Mouse (Mus musculus): ENCODE data around the gene Hist1h2ah. TPM values are rescaled to one million over a fixed set of nuclear protein-coding genes. Genes with fewer than 3 reads are reported as not detected.
"Not testable (repeated sequence)": the region's sequence is repeated elsewhere in the genome, so short reads cannot be mapped to it uniquely, and the experiment has no call there.

Hist1h2ah gene
- polyA plus RNA-seq (2012; rRNA removed), result 0.46 TPM in 1 of 2 replicates, not detected in the other

DNA sequence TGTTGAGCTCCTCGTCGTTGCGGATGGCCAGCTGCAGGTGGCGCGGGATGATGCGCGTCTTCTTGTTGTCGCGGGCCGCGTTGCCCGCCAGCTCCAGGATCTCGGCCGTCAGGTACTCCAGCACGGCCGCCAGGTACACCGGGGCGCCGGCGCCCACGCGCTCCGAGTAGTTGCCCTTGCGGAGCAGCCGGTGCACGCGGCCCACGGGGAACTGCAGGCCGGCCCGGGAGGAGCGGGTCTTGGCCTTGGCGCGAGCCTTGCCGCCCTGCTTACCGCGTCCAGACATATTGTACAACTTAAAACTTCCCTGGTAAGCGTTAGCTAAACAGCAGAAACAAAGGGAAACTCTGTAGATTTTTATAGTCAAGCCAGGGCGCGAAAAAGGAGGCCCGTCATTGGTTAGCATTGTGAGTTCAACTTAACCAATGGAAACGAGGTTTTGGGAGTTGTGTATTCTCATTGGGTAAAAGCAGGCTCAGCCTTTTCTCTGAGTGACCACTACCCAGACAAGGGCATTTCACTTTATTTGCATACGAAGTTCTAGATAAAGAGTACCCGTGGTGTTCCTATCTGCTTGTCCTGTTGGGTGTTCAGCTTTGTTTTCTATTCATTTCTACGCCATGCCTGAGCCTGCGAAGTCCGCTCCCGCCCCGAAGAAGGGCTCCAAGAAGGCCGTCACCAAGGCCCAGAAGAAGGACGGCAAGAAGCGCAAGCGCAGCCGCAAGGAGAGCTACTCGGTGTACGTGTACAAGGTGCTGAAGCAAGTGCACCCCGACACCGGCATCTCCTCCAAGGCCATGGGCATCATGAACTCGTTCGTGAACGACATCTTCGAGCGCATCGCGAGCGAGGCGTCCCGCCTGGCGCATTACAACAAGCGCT lies at the start of gene Hist1h2ah, which contains the start of gene Hist1h2bk:
TSS of gene Hist1h2ah (minus strand) at position 302 of the 882 bp plus-strand sequence.
TSS of gene Hist1h2bk (plus strand) at position 604 of the 882 bp plus-strand sequence.
- peak; percentile 46 for DNase-seq (ENCODE audit: low spot score)

DNA sequence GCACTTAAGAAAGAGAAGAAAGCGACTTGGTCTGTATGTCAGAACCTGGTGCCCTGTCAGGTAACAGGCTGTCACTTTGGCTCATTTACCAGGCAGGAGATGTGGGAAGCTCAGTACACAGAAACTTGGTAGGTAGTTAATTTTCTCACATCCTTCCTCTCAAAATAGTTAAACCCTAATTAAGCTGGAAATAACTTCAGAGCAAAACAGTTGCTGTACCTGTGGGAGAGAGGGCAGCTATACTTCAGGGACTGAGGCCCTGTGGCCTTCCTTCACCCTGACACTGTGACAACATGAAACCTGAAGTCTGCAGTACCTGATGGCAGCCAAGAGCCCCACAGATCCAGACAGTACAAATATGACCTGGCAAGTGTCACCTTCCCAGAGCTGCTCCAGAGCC lies 48.8 kb upstream of the Hist1h2ah start, which contains the start of gene Vmn1r188:
TSS of gene Vmn1r188 (plus strand) at position 301 of the 400 bp plus-strand sequence.
- not testable (repeated sequence) for DNase-seq (ENCODE audit: low spot score)

DNA sequence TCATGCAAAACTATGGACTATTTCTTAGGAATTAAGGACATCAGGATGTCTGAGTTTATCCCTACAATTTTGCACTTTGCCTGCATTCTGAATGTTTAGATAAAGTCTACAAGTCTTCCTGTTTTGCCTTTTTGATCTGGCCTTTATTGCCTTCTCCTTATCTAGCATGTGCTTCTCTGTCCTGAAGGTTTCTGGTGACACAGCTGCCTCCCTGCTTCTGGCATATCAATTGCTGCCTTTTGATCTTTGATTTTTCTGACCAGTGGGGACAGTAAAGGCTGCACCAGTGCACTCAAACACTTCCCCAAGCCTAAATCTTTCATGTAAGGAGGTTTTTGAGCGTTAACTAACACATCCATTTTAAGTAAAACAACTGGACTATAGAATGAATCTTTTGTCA lies 28.1 kb upstream of the Hist1h2ah start:
- no peak for DNase-seq (ENCODE audit: low spot score)

GRCm38 (mm10) chr13:22061422-22061821 lies 26.1 kb upstream of the Hist1h2ah start:
- DNase-seq (ENCODE audit: low spot score), result no peak

DNA sequence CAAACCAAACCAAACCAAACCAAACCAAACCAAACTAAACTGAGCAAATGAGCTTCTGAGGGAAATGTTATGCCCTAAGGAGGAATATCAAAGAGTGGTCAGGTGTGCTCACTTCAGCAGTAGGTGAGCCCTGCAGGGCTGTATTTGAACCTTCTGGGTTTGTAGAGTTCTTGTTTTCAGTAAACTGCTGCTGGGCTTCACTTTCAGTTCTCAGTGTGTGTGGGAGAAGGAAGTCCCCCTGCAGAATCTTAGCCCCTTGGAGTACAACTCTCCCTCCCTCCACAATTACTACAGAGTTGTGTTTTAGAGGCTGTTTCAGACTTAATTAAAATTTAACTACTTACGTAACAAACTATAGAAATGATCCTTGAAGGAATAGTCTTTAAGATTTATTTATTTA lies 18.4 kb upstream of the Hist1h2ah start:
- no peak for DNase-seq (ENCODE audit: low spot score)

DNA sequence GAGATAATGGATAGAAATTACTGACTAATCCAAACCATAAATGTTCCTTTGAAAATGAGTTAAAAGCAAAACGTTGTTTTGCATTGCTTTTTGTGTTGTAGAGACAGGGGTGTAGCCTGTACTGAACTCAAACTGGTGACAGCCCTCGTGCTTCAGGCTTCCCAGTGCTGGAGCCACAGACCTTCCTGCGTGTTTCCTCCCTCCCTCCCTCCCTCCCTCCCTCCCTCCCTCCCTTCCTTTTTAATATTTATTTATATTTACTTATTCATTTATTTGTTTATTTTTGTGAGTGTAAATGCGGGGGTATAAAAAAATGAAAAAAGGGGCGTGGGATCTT lies 16.1 kb upstream of the Hist1h2ah start:
- DNase-seq (ENCODE audit: low spot score), result no peak

- DNase-seq (ENCODE audit: low spot score), result peak; percentile 70
These were observed 15.5 kb upstream of the Hist1h2ah start for GRCm38 (mm10) chr13:22050591-22051522.

DNA sequence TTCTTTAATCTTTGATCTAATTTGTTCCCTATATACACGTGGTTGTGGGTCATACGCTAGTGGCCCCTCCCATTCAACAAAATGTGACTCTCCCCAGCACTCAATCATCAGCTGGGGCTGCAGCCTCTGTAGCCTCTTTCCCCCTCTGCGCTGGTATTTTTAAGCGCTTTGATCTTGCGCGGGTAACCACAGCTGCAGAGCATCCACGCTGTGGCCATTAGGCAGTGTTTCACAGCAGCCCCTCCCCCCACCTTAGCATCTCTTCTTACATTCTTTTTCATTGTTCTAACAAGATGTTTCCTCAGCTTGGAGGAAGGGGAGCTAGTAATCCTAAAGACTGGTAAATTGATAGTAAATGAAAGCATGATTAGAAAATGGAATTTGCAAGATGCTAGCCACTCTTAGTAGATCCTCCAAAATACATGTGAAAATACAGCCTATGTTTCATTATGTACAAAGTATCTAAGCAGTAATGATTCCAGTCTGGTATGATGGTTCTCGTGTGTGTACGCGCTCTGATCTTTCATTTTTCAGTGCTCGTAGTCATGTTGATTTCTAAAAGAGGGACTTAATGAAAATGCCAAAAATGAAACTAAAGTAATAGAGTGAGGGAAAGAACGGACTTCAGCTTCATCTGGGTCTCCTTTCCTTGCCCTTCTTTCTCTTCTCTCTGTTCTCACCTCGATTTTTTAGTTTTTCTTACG lies 14.5 kb upstream of the Hist1h2ah start:
- DNase-seq (ENCODE audit: low spot score), result no peak

DNA sequence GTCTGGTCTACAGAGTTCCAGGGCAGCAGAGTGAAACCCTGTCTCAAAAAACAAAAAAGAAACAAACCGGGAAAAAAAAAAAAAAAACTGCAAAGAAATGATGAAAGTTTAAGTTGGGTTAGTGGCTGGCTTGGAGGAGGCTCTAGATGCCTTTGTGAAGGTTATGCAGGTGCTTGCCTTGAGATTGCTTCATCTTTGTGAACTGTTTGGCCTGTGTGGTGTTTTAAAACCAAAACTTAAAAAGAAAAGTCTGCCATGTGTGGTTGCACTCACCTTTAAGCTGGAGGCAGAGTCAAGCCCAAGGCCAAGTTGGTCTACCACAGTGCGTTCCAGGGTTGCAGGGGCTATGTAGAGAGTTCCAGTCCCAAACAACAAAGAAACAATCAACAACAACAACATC lies 13.7 kb upstream of the Hist1h2ah start:
- DNase-seq (ENCODE audit: low spot score), result no peak

GRCm38 (mm10) chr13:22045311-22045710 lies 9.9 kb upstream of the Hist1h2ah start:
- DNase-seq (ENCODE audit: low spot score), result no peak

DNA sequence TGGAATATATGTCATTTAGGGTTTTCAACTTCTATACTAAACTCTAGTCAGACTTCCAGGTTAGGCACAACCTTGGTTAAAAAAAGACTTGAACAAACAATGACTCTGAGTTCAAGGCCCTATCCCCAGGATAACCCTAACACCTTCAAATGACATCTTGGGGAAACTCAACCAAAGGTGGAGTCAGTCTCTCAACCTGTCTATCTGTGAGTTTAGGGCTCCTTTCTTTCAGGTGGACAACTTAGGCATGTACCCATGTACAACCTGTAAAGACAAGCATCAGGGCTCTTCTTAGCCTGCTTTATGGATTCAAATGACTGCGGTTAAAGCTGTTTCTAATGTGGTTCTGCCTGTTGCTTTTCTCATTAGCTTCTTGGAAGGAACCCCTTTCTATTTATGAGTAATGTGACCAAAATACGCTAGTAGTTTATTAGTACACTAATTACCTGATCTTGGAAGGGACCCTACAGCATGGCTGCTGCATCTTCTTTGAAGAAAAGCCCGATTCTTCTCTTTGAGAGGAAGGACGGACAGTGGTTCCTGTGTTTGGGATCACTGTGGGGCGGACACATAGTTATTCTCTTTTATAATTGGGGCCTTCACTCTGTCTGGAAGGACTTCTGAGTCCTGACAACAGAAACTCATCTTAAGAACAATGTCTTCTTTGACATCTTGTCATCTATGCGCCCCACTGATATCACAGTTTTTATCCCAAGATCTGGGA lies 9.2 kb upstream of the Hist1h2ah start:
- no peak for DNase-seq (ENCODE audit: low spot score)

GRCm38 (mm10) chr13:22043503-22044431 lies 8.4 kb upstream of the Hist1h2ah start:
- DNase-seq (ENCODE audit: low spot score), result no peak

DNA sequence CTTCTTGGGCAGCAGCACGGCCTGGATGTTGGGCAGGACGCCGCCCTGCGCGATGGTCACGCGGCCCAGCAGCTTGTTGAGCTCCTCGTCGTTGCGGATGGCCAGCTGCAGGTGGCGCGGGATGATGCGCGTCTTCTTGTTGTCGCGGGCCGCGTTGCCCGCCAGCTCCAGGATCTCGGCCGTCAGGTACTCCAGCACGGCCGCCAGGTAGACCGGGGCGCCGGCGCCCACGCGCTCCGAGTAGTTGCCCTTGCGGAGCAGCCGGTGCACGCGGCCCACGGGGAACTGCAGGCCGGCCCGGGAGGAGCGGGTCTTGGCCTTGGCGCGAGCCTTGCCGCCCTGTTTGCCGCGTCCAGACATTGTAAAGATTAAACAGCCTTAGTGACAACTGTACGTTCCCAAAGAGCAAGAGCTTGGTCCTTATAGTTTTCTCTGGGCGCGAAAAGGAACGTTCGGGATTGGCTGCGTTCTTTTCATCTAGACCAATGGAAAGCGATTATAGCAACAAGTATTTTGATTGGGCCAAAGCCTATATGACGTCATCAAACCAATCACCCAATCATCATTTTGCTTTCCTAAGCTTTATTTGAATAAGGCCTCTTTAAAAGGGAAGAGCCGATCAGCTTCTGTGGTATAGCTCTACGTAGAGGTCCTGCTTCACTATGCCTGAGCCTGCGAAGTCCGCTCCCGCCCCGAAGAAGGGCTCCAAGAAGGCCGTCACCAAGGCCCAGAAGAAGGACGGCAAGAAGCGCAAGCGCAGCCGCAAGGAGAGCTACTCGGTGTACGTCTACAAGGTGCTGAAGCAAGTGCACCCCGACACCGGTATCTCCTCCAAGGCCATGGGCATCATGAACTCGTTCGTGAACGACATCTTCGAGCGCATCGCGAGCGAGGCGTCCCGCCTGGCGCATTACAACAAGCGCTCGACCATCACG lies 7.5 kb upstream of the Hist1h2ah start, which contains the start of the genes Hist1h2ag and Hist1h2bj:
TSS of gene Hist1h2ag (minus strand) at position 377 of the 935 bp plus-strand sequence.
TSS of gene Hist1h2bj (plus strand) at position 647 of the 935 bp plus-strand sequence.
- DNase-seq (ENCODE audit: low spot score), result peak; percentile 56

DNA sequence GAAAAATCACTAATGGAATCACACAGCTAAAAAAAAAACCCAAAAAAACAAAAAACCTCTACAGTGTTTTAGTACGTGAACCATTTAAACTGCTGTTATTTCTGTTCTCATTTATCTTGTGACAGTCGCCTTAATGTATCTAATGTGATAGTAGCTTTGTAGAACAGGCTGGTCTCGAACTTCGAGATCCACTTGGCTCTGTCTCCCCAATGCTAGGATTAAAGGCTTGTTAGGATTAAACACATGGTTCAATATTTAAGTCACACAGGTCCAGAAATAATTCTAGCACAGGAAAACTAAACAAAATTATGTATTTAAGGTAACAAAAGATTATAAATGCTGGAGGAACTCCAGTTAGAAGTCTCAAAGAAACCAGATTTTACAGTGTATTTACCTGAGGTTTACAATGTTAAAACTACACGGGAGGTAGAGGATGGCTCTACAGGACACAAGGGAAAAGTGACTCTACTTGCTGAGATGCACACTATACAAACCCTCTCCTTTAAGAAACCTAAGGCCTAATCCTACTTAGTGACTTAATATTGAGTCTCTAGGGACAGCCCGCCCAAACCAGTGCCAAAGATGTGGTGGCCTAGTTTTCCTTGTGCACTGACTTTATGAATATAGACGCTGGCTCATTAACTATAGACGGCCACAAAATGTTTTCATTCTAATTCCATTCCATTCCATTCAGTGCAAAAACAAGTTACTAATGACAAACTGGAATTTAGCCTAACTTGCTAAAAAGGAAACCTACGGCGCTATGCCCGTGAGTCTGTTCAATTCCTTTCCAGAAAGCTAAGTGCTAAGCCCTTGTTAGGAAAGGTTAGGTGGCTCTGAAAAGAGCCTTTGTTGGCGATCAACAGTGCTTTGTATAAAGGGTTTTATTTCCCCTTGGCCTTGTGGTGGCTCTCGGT lies 6.5 kb upstream of the Hist1h2ah start:
- no peak for DNase-seq (ENCODE audit: low spot score)

DNA sequence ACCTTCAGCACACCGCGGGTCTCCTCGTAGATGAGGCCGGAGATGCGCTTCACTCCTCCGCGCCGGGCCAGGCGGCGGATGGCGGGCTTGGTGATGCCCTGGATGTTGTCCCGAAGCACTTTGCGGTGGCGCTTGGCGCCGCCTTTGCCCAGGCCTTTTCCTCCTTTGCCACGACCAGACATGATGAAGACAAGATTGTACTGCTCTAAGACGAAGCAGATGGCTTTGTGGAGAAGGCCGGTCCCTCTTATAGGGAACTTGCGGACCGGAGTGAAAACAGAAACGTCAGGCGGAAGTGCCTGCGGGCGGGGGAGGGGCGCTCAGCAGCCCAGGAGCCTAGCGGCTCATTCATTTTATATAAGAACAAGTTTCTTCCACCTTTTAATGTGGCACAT lies 5.8 kb upstream of the Hist1h2ah start, which contains the start of gene Hist1h4i:
TSS of gene Hist1h4i (minus strand) at position 221 of the 395 bp plus-strand sequence.
- DNase-seq (ENCODE audit: low spot score), result peak; percentile 93

- no peak for DNase-seq (ENCODE audit: low spot score)
These were observed 5.2 kb upstream of the Hist1h2ah start for GRCm38 (mm10) chr13:22040464-22041141.
